Mouse (Mus musculus): ENCODE results near the gene Vps39. TPM values are rescaled to one million over a fixed set of nuclear protein-coding genes. Genes with fewer than 3 reads are reported as not detected.

The Vps39 gene
- total RNA-seq, 2 experiments from 2014 or later = 11.4 to 24.9 TPM

- no peak for ATAC-seq (ENCODE audit: poor library complexity, severe bottlenecking)
Observed at GRCm38 (mm10) chr2:120301076-120301475, 51.9 kb downstream of the Vps39 start.

GRCm38 (mm10) chr2:120299866-120300265 is 53.1 kb downstream of the Vps39 start:
- ATAC-seq (ENCODE audit: poor library complexity, severe bottlenecking) = no peak

- 0 out of 2 replicates have a peak, but pooled peaks have one; percentile 27 for ATAC-seq (ENCODE audit: poor library complexity, severe bottlenecking)
Observed at GRCm38 (mm10) chr2:120296160-120296559, 56.8 kb downstream of the Vps39 start.

GRCm38 (mm10) chr2:120291471-120292078 is 61.4 kb downstream of the Vps39 start:
- ATAC-seq (ENCODE audit: poor library complexity, severe bottlenecking) = no peak

GRCm38 (mm10) chr2:120288995-120289394 is 63.9 kb downstream of the Vps39 start, which contains the start of gene Pla2g4d:
Gene Pla2g4d (minus strand): TSS chr2:120289197.
- no peak for ATAC-seq (ENCODE audit: poor library complexity, severe bottlenecking)

- ATAC-seq (ENCODE audit: poor library complexity, severe bottlenecking) = no peak
Observed at GRCm38 (mm10) chr2:120288401-120288800, 64.5 kb downstream of the Vps39 start.

- no peak for ATAC-seq (ENCODE audit: poor library complexity, severe bottlenecking)
Observed at GRCm38 (mm10) chr2:120285639-120286038, 67.3 kb downstream of the Vps39 start.

GRCm38 (mm10) chr2:120284705-120285104 is 68.2 kb downstream of the Vps39 start:
- no peak for ATAC-seq (ENCODE audit: poor library complexity, severe bottlenecking)

GRCm38 (mm10) chr2:120284094-120284493 is 68.8 kb downstream of the Vps39 start:
- ATAC-seq (ENCODE audit: poor library complexity, severe bottlenecking) = no peak

- ATAC-seq (ENCODE audit: poor library complexity, severe bottlenecking) = no peak
Observed at GRCm38 (mm10) chr2:120283550-120283949, 69.4 kb downstream of the Vps39 start.

- ATAC-seq (ENCODE audit: poor library complexity, severe bottlenecking) = no peak
Observed at GRCm38 (mm10) chr2:120281221-120281620, 71.7 kb downstream of the Vps39 start.

- ATAC-seq (ENCODE audit: poor library complexity, severe bottlenecking) = peak; percentile 51; the same call in 1 of the 2 replicates
Observed at GRCm38 (mm10) chr2:120279961-120280360, 73.0 kb downstream of the Vps39 start.

GRCm38 (mm10) chr2:120276951-120277350 is 76.0 kb downstream of the Vps39 start:
- no peak for ATAC-seq (ENCODE audit: poor library complexity, severe bottlenecking)

GRCm38 (mm10) chr2:120268635-120269034 is 84.3 kb downstream of the Vps39 start:
- no peak for ATAC-seq (ENCODE audit: poor library complexity, severe bottlenecking)

Other genes starting within 250 kb of the Vps39 start
- gene Ehd4, start 198.5 kb downstream of the Vps39 start, total RNA-seq (2015) = 50.9 and 56.7 TPM in 2 replicates
- 77.5 and 92.9 TPM in 2 replicates for gene Ehd4, start 198.5 kb downstream of the Vps39 start, total RNA-seq (2017)
- not detected in 2 replicates for gene Pla2g4e, start 107.8 kb downstream of the Vps39 start, total RNA-seq (2015)
- gene Pla2g4e, start 107.8 kb downstream of the Vps39 start, total RNA-seq (2017) = not detected in 2 replicates
- not detected in 2 replicates for gene Pla2g4d, start 63.9 kb downstream of the Vps39 start, total RNA-seq (2015)
- gene Pla2g4d, start 63.9 kb downstream of the Vps39 start, total RNA-seq (2017) = not detected in 2 replicates
- gene Pla2g4f, start 39.0 kb downstream of the Vps39 start, total RNA-seq (2015) = not detected in 2 replicates
- 0.15 TPM in 1 of 2 replicates, not detected in the other for gene Pla2g4f, start 39.0 kb downstream of the Vps39 start, total RNA-seq (2017)
- 10.8 and 11.9 TPM in 2 replicates for gene Ganc, start 50.8 kb upstream of the Vps39 start, total RNA-seq (2015)
- 20.7 and 21.0 TPM in 2 replicates for gene Ganc, start 50.8 kb upstream of the Vps39 start, total RNA-seq (2017)
- 18.5 and 20.3 TPM in 2 replicates for gene Tmem87a, start 51.0 kb upstream of the Vps39 start, total RNA-seq (2015)
- gene Tmem87a, start 51.0 kb upstream of the Vps39 start, total RNA-seq (2017) = 41.7 and 46.8 TPM in 2 replicates
- gene Capn3, start 102.9 kb upstream of the Vps39 start, total RNA-seq (2015) = 0.41 and 1.2 TPM in 2 replicates
- 0.15 TPM in 1 of 2 replicates, not detected in the other for gene Capn3, start 102.9 kb upstream of the Vps39 start, total RNA-seq (2017)
- gene Zfp106, start 210.7 kb upstream of the Vps39 start, total RNA-seq (2015) = 73.6 and 82.4 TPM in 2 replicates
- gene Zfp106, start 210.7 kb upstream of the Vps39 start, total RNA-seq (2017) = 57.3 and 84.2 TPM in 2 replicates
- 91.5 and 104 TPM in 2 replicates for gene Snap23, start 214.5 kb upstream of the Vps39 start, total RNA-seq (2015)
- 110 and 138 TPM in 2 replicates for gene Snap23, start 214.5 kb upstream of the Vps39 start, total RNA-seq (2017)